Mouse (Mus musculus) CD8-positive naive resting alpha-beta T cell, adult 2 months (primary cell): Measurements from ENCODE around the gene Fmo9.

Experiments used
- DNase-seq, 2 experiments: peaks; one replicate each; pipeline ENCODE4 v3.0.0; 2022; ENCODE audit warnings: low read depth in 2 of 2, low spot score in 2 of 2

Fmo9 gene

DNA sequence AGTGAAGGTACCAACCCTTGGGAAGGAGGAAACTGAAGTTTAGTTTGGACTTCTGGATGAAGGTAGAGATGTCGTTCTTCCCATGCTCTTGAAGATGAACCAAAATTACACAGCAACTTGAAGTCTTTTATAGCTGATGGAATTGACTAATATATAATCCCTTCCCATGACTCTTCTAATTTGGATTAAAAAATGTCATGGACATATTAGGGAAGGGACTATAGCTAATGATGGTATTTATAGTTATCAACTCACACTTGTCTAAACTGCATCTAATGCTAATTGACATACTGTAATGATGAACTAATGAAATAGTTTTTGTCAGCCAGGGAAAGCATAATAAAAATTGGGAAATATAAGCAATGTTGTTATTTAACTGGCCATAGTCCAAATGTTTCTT lies at the start of gene Fmo9:
TSS of gene Fmo9 (minus strand) at position 101 of the 400 bp plus-strand sequence.
- no peak for DNase-seq

DNA sequence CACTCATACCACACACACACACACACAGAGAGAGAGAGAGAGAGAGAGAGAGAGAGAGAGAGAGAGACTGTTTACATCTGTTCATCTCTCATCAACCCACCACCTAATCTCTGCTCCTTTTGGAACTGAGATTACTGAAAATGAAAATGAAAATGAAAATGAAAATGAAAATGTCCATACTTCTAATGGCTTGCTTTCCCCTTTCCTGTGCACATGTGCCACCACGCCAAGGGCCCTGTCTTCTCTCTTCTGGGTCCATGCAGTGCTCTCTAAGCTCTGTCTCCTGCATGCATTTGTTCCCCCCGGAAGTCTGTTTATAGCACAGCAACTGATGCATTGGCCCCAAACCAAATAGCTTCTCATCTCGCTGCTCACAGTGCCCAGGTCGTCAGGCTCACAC lies 49.2 kb upstream of the Fmo9 start:
- no peak for DNase-seq

DNA sequence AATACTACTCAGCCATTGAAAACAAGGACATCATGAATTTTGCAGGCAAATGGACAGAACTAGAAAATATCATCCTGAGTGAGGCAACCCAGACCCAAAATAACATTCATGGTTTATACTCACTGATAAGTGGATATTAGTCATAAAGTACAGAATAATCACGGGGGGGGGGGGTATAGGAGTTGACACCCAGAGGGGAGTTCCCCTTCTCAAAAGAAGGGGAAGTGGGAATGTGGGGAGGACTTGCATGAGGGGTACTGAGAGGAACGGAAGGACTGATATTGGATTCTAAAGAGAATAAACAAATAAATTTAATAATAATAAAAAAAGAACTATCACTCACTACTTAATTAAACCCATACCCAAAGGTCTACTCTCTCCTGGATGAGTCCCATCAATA lies 48.6 kb upstream of the Fmo9 start:
- DNase-seq: no peak

DNA sequence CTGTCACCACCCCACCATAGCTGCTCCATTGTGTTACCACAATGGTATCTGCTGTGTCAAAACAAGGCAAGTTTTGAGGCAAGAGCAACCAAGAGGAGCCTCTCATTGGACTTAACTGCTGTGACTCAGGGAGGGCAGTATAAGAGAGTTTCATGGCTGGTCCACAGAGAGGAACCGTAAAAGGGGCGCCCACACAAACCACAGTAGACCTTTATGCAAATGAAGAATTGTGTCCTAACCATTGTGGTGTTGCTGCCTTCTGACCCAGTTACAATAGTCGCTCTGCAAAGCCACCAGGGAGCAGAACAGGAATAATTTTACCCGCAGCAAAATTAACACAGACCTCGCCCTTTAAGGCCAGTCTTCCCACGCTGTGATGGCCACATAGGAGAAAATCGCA lies 29.2 kb upstream of the Fmo9 start:
- DNase-seq: no peak

DNA sequence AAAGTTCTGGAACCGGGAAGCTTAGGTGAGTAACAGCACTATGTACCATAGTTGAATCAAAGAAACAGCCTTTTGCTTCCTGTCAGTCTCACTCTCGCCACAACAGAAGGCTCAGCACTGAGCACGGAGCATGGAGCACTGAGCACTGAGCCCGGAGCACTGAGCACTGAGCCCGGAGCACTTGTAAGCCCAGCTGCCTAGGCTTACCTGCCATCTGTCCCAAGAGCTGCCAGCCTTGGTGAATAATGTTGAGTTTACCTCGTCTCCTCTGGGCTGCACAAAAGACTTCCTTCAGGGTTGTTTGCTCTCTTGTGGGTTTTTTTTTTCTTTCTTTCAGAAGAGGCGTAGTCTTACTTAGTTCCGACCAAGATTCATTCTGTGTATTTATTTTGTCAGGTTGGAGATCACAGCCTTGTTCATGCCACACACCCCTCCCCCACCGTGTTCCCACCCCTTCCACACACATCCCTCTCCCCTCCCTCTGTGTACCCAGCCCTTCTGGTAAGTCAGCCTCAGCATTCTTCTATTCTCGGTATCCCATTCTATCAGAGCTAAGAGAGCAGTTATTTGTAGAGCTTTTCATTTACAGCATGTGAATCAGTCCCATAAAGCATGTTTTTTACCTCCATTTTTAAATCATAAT lies 20.7 kb upstream of the Fmo9 start:
- no peak for DNase-seq

DNA sequence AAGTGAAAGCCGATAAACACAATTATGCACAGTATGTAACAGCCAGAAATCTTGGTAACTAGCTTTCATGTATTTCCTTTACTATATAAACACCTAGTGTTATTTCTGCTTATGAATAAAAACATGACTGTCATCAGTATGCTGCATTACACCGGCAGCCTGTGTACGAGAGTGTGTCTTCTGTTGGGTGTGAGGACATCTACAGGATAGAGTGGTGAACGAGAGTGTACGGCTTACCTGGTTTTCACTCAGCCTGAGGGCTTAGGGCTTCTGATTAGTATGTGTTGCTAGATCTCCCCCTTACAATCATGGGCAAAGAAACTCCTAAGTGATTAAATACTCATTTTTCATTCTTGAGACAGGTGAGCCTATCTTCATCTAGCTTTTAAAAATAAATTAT lies 12.4 kb downstream of the Fmo9 start:
- DNase-seq: no peak

DNA sequence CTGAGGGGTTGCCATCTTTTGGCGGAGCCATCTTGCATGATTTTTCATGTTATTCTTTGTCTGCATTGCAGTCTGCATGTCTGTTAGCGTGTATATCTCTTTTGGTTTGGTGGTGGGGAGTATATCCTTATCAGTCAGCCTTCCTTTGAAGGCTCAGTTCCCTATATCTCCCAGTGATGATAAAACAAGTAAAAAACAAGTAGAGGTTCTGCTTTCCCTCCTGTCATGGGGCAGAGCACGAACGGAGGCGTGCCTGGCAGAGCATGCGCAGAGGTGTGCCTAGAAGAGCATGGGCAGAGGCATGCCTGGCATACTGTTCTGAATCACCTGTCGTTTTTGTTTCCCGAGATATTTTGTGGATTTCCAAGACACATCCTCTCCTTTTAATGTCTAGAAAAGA lies 20.8 kb downstream of the Fmo9 start:
- no peak for DNase-seq

DNA sequence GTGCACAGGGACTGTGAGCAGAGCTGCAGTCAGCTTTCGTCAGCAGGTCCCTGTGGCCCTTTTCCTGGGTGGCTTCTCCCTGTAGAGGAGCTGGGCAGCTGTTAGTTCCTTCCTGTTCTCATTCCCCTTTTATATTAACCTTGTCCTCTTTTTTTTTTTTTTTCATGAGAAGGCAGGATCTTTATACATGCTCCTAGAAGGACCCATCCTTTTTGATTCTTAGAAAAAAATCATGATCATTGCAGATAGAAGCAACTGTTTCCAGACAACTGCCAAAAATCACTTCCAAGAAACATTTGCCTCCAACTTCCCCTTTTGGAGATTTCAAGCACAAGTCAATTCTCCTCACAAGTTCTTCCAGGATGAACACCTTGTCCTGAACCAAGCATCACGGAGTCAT lies 34.1 kb downstream of the Fmo9 start, which contains the start of gene Gm4847:
TSS of gene Gm4847 (minus strand) at position 101 of the 400 bp plus-strand sequence.
- DNase-seq: no peak
